Mouse (Mus musculus): ENCODE measurements around the gene Eomes. TPM values are rescaled to one million over a fixed set of nuclear protein-coding genes. Genes with fewer than 3 reads are reported as not detected.

Eomes gene
- polyA plus RNA-seq, 1 experiment from 2014 or later = 24.1 TPM

Other genes starting within 250 kb of the Eomes start
- gene Golga4, start 28.1 kb downstream of the Eomes start, polyA plus RNA-seq (2014; fragmentation: Nextera tagmentation; extraction: Ambion mirVana) = 28.5 and 41.2 TPM in 2 replicates
- 0.85 and 0.88 TPM in 2 replicates for gene Itga9, start 128.5 kb downstream of the Eomes start, polyA plus RNA-seq (2014; fragmentation: Nextera tagmentation; extraction: Ambion mirVana)